Mouse (Mus musculus): ENCODE results near the gene Tube1. TPM values are rescaled to one million over a fixed set of nuclear protein-coding genes. Genes with fewer than 3 reads are reported as not detected.

Gene Tube1
- 4.6 and 5.7 TPM in 2 replicates for polyA plus RNA-seq (2012)

- TF ChIP-seq GATA1 (IDR thresholded peaks at IDR 0.05; ENCODE audit: low read length): no peak
Observed at GRCm38 (mm10) chr10:39133462-39134310, at the start of gene Tube1, which contains the start of gene Fam229b. Gene Tube1 (plus strand): TSS chr10:39133976. Gene Fam229b (minus strand): TSS chr10:39133914.

GRCm38 (mm10) chr10:39096981-39097380 lies 36.8 kb upstream of the Tube1 start:
- no peak for TF ChIP-seq GATA1 (IDR thresholded peaks at IDR 0.05; ENCODE audit: low read length)

GRCm38 (mm10) chr10:39098746-39099145 lies 35.0 kb upstream of the Tube1 start:
- no peak for TF ChIP-seq GATA1 (IDR thresholded peaks at IDR 0.05; ENCODE audit: low read length)

- TF ChIP-seq GATA1 (IDR thresholded peaks at IDR 0.05; ENCODE audit: low read length): no peak
Observed at GRCm38 (mm10) chr10:39104803-39105449, 28.9 kb upstream of the Tube1 start.

- no peak for TF ChIP-seq GATA1 (IDR thresholded peaks at IDR 0.05; ENCODE audit: low read length)
Observed at GRCm38 (mm10) chr10:39106413-39106812, 27.4 kb upstream of the Tube1 start.

GRCm38 (mm10) chr10:39106935-39107334 lies 26.8 kb upstream of the Tube1 start:
- no peak for TF ChIP-seq GATA1 (IDR thresholded peaks at IDR 0.05; ENCODE audit: low read length)

- TF ChIP-seq GATA1 (IDR thresholded peaks at IDR 0.05; ENCODE audit: low read length): no peak
Observed at GRCm38 (mm10) chr10:39108837-39109488, 24.8 kb upstream of the Tube1 start.

GRCm38 (mm10) chr10:39109489-39109874 lies 24.3 kb upstream of the Tube1 start:
- TF ChIP-seq GATA1 (IDR thresholded peaks at IDR 0.05; ENCODE audit: low read length): no peak

GRCm38 (mm10) chr10:39121412-39121811 lies 12.4 kb upstream of the Tube1 start:
- TF ChIP-seq GATA1 (IDR thresholded peaks at IDR 0.05; ENCODE audit: low read length): no peak

GRCm38 (mm10) chr10:39137766-39138165 lies 4.0 kb downstream of the Tube1 start:
- TF ChIP-seq GATA1 (IDR thresholded peaks at IDR 0.05; ENCODE audit: low read length): no peak

GRCm38 (mm10) chr10:39138761-39139160 lies 5.0 kb downstream of the Tube1 start:
- no peak for TF ChIP-seq GATA1 (IDR thresholded peaks at IDR 0.05; ENCODE audit: low read length)

GRCm38 (mm10) chr10:39140843-39141242 lies 7.1 kb downstream of the Tube1 start:
- TF ChIP-seq GATA1 (IDR thresholded peaks at IDR 0.05; ENCODE audit: low read length): no peak

- no peak for TF ChIP-seq GATA1 (IDR thresholded peaks at IDR 0.05; ENCODE audit: low read length)
Observed at GRCm38 (mm10) chr10:39141401-39141800, 7.6 kb downstream of the Tube1 start.

- no peak for TF ChIP-seq GATA1 (IDR thresholded peaks at IDR 0.05; ENCODE audit: low read length)
Observed at GRCm38 (mm10) chr10:39142216-39142615, 8.4 kb downstream of the Tube1 start.

- no peak for TF ChIP-seq GATA1 (IDR thresholded peaks at IDR 0.05; ENCODE audit: low read length)
Observed at GRCm38 (mm10) chr10:39156719-39157118, 22.9 kb downstream of the Tube1 start.

- no peak for TF ChIP-seq GATA1 (IDR thresholded peaks at IDR 0.05; ENCODE audit: low read length)
Observed at GRCm38 (mm10) chr10:39157321-39157720, 23.5 kb downstream of the Tube1 start.
